Mouse (Mus musculus) adrenal gland, adult 18-20 months (tissue): ENCODE measurements at regions not wholly inside any gene's neighbourhood (a gene's known extent, or its start where the extent isn't known, plus 50 kb on each side); places are given as distances from the start of the nearest gene placed in this dataset.

Experiments
- DNase-seq, 2 experiments: peaks; one replicate each; pipeline ENCODE4 v3.0.0; 2021 to 2022; ENCODE audit warnings: low spot score in 2 of 2

DNA sequence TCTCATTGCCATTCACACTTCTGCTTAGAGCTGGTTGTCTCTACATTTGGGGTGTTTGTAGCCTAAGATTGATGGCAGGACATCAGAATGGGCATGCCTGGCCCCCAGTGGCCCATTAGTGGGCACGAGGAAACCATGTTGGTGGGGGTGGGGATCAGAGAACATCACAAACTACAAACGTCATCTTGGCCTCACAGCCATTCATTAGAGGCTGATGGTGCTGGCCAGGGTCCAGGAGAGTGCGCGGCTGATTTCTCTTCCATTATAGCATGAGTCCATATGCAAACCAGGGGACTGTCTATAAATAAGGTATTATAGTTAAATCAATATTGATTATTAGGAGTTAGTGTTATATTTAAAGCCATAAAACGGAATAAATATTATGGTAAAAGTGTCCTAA is 67.9 kb downstream of the 3100002H09Rik start:
- DNase-seq = no peak

DNA sequence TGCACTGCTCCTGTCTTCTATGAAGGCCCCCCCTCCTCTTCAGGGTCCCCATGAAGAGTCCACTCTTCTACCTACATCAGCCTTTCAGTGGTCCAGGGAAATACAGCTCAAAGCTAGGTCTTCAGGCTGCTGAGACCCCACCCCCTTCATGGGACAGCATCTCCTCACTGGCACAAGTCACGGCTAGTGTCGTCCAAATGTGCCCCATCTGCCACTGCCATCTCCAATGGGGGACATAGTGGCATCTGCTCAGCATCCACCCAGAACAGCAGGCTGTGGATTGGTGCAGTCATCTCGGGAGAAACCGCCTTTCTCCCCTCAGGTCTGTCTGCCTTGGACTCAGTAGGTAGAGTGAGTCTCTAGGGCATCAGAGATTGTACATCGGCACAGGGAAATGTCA is 72.1 kb downstream of the 3100002H09Rik start:
- DNase-seq = no peak

DNA sequence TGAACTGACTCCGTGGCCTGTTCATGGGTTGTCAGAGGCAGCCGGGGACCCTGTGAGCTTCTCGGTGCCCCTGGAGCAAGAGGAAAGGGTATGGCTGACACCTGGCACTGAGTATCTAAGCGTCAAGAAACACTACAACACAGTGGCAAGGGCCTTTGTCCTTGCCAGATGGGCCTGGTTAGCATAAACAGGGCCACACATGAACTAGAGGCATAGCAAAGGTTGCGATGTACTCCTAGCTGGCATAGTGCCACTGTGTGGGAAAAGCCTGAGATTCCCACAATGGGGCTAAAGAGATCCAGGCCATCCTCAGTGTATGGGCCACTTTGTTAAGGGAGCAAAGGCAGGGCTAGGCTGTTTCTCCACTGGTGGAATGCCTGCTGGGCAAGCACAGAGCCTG is 72.9 kb downstream of the 3100002H09Rik start:
- no peak for DNase-seq

DNA sequence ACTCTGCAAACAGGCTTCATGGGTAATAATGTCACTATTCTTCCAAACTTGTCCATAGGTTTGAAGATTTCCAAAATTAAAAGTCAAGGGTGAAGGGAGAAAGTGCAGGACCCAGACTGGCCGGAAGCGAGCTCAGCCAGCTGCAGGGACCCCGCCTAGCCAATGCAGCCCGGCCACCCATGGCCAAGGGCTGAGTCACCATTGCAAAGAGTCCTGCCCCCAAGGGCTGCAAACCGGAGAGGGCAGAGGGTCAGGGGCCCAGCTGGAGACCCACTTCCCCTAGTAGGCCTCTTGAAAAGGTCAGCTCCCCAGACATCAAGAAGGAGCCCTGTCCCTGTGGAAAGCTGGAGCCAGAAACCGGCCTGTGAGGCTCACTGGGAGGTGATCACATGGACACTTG is 77.0 kb downstream of the 3100002H09Rik start:
- DNase-seq = no peak

DNA sequence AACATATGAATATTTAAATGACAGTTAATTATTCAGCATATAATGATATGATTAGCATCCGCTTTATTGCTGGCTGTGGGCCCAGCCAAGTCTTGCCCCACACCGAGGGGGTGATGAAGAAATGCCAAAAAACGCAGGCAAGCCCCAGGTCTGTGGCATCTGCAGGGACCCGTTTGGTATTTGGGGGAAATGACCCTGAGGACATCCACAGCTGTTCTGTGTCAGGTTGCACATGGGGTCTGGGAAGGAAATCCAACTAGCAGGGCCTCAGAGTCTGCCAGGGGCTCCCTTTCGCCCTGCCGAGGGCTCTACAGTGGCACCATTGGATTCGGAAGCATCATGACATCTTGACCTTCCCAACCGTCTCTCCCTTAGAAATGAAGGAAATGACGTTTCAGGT is 80.0 kb downstream of the 3100002H09Rik start:
- no peak for DNase-seq

DNA sequence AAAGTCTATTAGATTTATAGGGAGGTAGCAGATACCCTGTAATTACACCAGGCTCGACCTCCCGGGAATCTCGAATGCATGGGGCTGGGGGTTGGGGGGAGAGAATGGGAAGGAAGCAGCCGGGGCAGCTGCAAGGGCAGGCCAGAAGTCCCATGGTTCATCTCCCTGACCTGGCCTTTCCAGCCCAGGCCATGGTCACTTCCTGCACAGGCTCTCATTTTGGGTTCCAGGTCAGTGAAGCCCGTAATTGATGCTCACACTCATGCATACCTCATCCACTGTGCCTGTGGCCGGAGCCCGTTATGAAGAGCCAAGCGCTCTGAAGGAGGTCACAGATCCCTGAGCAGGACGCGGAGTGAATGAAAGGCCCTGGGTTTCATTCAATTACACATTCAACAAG is 83.8 kb downstream of the 3100002H09Rik start:
- no peak for DNase-seq

DNA sequence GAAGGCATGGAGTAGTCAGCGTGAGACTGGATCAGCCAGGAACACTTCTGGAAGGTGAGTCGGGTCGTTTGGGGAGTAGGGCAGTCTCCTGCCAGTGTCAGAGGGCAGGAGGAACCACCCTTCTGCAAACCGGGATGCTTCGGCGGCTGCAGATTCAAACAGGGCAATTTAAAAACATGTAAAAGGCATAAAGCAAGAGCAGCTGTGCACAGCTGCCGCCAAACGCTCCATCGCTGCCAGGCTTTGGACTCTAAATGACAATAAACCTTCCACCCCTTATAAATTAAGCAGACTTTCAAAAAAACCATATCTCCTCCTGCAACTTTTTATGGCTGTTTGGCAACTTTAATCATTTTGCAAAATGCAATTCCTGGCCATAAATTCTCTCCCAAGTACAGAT is 84.2 kb downstream of the 3100002H09Rik start:
- DNase-seq = no peak

DNA sequence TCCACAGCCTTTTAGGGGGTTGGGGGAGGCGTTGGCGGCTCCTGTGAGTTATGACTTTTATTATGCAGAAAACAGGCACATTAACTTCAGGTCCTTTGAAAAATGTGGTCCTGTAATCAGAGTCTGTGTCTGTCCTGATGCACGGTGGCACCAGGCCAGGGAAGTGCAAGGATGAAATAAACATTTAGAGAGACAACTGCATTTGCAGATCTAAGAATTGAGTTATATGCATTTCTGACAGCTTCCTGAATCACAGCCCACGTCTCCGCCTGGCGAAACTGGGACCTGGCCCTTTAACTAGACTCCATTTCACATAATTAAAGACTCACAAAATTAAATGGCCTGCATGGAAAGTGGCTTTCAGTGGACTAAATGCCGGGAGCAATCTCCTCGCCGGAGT is 90.3 kb downstream of the 3100002H09Rik start:
- DNase-seq = no peak

DNA sequence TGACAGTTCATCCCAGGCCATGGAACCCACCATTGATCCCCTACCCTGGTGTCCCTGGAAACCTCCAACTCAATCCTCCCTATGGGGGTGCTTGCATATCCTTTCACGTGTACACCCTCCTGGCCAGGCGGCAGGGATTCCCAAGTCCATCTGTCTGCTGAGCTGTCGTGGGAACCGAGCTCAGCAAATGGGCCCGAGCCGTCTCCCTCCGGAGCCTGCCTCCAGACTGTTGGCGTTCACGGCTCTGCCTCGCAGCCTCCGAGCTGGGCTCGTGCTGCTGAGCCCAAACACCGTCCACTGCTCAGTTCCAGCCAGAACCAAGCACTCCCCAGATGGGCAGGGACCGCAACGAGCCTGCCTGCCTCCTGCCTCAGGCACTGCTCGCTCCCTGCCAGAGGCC is 98.8 kb downstream of the 3100002H09Rik start:
- no peak for DNase-seq

DNA sequence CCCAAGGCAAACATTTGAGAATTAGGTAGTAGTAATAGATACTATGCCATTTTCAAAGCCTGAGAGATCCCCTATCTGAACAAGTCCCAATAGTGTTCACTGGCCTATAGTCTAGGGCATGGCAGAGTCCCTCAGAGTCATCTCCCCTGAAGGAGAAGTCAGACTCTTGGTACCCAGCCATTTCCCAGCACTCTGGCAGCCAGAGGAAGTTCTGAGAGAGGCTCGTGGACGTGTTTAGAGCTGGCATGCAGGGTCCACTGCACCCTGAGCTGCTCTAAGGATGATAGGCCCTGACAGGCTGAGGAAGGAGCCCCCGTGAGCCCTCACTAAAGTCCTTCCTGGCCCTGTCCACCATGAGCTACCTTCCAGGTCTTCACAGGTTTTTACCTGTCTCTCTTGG is 99.8 kb downstream of the 3100002H09Rik start:
- no peak for DNase-seq

DNA sequence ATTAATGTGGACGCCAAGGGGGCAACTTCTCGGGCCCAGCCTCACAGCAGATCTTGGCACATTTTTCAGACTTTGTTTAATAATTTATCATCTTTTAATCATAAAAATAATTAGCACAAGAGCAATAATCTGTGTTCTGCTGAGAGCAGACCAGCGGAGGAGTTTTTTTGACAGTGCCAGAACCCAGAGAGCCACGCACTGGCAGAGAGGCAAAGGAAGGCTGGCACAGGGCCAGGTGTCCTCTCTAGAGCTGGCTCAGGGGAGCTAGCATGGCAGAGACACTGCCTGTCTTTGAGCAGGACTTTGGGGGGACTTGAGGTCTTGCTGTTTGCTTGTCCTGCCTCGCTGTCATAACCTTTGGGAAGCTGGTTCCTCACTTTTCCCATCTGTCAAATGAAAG is 100.9 kb downstream of the 3100002H09Rik start:
- DNase-seq = peak; percentile 9 to 42

DNA sequence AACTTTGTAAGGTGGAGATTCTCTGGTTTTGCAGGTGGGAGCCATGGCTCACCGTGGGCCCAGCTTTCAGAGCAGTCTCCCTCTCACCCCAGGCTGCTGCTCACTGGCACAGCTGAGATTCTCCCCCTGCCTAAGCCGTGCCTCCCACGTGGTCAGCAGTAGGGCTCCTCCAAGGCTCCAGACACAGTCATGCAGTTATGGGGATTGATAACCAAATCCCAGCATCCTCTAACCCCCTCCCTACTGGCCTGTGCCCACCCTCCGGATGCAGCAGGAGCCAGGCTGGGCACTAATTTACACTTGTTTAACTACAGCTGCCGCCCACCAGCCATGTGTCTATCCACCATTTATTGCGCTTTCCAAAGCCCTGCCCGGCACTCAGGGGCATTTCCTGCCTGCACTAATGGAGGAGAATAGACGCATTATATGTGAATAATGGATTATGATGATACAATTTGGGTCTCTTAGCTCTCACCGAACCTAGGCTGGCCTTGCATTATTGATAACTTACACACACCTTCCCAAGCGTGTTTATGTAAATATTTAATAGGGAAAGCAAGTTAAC is 104.4 kb downstream of the 3100002H09Rik start:
- DNase-seq = no peak

DNA sequence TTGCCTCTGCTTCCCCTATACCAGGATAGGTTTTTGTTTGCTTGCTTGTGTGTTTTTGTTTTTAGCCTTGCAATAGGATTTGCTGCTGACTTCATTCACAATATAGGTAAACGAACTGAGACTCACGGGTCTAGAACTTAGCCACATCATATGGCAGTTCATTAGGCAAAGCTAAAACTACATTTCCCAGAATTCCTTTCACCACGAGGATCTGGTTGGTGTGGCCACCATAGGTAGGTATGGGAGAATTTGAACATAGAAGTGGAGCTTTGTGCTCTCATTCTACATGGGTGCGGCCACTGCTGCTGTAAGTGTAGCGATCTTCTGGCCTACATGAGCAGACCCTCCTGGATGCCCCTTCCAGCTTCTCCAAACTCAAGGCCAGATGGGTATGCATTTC is 108.8 kb downstream of the 3100002H09Rik start:
- DNase-seq = no peak

DNA sequence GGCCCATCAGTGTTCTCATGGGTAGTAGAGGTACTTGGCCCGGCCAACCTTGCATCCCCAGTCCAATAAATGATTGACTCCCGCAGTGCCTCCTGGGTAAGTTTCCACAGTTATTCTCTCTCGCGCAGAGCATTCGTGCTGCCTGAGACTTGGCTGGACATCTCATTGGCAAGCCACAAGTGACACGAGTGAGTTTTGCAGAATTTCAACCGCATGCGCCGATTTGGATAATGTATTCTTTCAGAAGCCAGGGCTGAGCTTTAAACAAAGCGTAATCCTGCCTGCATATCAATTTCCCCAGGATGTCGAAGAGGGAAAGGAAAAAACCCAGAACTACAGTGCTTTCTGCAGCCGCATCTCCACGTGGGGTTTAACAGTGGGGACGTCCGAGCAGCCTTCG is 112.6 kb downstream of the 3100002H09Rik start:
- DNase-seq = no peak

DNA sequence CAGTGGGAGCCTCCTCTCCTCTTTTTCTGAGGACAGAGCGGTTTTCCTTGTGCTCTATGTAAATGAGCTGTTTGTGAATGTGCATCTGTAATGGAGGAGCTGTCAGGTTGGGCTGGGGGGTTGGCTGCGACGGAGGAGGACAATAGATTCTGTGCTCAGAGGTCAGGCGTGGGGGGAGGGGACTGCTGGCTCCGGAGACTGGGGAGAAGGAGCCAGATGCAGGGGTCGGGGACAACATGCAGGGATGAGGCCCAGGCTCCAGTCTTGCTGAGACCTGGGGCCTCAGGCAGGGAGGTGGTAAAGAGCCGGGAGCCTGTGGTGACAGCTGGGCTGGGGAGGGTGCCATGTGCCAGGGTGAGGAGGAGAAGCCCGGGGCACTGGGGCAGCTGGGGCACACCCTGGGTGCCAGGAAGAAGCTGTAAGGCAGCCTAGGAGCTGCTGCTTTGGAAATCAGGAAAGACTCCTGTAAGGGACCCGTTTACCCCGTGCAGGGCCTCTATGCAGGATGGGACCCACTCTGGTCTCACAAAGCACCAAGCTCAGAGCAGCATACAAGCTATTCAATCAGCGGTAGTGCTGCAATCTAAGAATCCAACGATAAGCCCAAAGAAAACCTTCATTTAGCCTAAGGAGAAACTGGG is 124.5 kb downstream of the 3100002H09Rik start:
- DNase-seq = no peak

DNA sequence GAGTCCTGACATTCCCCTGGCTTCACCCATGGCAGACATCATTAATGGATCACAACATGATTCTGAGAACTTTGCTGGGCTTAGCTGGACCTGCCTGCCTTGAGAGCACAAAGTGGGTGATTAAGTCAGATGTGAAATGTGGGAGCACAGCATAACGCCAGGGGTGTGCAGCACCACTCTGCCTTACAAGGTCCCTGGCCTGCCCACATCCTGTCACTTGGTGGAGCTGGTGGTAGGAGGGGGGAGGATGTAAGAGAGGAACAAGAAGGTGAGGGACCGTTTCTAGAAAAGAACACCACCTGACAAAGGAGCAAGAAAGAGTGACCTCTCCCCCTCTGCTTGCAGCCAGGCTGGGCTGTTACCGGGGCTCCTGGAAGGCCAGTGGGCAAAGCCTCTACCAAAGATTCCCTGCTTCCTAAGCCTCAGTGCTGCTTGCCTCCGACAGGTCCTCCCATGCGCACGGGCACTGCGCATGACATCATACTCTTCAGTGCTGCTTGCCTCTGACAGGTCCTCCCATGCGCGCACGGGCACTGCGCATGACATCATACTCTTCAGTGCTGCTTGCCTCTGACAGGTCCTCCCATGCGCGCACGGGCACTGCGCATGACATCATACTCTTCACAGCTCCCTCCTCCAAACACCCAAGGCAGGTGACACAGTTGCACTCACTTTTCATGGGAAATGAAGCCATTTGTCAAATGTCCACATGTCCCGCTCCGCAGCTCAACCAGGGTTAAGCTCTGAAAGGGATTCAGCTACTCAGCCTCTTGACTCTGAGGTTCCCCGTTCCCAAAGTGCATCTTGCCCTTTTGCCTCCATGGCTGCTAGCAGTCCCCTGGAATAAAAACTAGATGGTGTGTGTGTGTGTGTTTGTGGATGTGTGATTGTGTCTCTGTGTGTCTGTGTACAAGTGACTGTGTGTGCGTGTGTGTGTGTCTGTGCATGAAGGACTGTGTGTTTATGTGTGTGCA is 125.7 kb downstream of the 3100002H09Rik start:
- DNase-seq = no peak

DNA sequence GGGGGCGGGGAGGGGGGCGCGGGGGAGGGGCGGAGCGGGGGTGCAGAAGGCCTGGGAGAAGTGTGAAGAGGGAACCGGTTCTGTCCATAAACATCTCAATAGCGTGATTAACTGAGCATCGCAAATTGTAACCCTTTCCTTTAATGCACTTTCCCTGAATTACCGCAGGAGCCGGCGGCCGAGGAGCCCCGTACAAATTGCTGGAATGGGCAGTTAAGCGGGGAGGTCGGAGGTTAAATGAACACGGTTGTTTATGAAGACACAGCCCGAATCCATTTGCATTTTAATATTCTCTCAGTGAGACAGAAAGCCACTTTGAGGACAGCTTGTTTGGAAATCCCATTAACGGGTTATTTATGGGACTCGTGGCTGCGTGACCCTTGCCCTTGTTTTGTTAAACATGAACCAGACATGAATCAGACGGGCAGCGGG is 132.7 kb downstream of the 3100002H09Rik start:
- no peak for DNase-seq

DNA sequence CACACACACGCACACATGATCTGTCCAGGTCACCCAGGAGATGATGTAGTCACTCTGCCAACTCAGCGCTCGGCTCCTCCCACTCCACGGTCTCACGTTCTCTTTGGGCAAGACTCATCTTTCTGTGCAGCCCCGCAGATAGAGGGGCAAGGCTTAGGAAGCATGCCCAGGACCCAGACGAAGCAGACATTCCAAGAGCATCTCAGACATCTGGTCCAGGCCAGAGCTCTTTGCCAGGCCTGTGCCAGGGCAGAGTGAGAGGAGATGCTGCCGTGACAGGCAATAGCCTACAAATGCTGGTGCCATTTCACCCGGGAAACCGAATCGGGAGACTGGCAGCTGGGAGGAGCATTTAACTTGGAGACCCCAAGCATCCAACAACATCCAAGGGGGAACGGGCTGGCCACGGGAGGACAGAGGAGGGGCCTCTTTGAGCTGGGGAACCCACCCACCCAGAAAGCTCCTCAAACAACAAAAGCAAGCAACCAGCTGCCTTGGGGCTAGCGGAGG is 133.2 kb downstream of the 3100002H09Rik start:
- DNase-seq = no peak

DNA sequence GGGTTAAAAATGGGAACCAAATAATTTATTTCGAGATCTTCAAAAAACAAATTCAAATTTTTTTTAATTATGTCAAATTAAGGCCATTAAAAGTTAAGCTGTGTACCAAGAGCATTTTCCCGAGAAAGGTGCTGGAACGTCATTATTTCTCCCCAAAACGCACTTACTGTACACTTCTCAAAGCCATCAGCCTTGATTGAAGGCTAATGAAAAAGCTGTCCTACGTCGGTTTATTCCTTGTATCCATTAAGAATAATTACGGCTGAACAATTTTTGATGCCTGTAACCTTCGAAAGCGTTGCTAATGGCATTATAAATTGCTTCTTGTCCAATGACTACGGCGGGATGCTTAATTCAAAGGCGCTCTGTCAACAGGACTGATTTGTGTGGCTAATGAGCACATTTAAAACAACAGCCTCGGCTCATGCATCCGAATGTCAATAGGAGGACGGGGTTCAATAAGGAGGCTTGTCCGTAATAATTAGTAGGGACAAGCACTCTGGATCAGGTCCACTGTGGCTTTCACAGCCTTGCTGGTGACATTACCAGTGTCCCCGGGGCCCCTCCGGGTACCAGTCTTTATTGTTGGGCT is 145.3 kb downstream of the 3100002H09Rik start:
- DNase-seq = no peak

DNA sequence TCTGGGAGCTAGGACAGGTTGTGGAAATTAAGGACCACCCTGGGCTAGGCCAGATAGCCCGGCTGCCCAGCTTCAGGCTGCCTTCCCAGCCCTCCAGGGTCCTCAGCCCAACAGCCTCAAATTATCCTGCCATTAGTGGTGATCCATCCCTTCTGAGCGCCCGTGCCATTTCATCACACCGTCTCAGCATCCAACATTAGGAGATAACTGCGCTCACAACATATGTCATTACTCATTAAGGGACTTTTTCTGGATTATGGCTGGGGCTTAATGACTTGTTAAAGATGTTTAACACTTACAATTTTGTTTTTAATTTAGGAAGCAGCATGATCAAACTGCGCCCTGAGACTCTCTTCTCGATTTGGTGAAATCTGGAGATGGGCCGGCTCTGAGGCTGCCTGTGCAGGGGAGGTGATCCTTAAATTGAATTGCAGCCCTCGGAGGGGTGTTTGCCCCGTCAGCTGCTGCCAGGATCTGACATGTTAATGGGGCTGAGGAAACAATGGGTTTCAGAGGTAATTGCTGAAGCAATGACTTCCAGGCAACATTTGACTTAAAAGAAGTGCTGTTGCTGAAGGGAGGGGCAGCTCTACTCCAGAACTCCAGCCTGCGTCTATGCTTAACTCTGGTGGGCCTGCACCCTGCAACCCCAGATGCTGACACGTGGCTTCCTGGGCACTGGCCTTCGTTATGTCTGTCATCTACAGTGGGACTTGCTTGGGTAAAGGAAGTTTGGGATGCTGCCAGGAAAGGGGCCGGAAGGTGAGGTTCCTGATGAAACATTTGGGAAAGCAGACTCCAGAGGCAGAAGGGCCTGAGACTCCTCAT is 154.9 kb downstream of the 3100002H09Rik start:
- no peak for DNase-seq

DNA sequence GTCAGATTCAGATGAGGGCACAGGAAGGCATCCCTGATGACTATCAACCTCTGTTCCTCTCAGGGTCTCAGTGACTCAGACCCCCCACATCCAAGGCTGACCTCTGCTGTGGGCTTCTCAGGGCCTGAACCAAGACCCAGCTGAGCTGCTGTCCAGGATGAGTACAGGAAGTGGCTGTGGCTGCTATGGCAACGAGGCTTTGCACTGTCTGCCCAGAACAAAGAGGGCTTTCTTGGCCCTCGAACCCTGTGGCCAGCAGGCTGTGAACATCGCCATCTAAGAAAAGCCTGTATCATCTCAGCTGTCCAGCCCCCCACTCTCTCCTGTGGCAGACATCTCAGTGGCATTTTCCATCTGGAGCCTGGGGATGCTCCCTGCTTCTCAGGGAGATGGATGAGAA is 159.5 kb downstream of the 3100002H09Rik start:
- DNase-seq = no peak
